Mouse (Mus musculus) spleen, adult 2 months (tissue): ENCODE results near the gene Zfp618.

Experiments used
- CTCF ChIP-seq: fragments of 200-500 bp; IDR thresholded peaks from 2 replicates; pipeline ENCODE4 v1.5.1; 2011; ENCODE audit warnings: mild to moderate bottlenecking, inconsistent platforms; ENCODE audit not compliant: insufficient read depth, insufficient read length, insufficient replicate concordance; ENCODE audit errors: extremely low read depth
- POLR2A ChIP-seq: fragments of 200-500 bp; IDR thresholded peaks from 2 replicates; pipeline ENCODE4 v1.6.1; 2011; ENCODE audit warnings: low read depth, low read length, inconsistent platforms

GRCm38 (mm10) chr4:63063360-63063759, 98.0 kb downstream of the Zfp618 start:
- TF ChIP-seq POLR2A (no peak), CTCF (no peak)
